Mouse (Mus musculus) intestine, embryonic 15.5 days (tissue): ENCODE measurements around the gene Hrnr. TPM values are rescaled to one million over a fixed set of nuclear protein-coding genes. Genes with fewer than 3 reads are reported as not detected.

Experiments
- ATAC-seq: fragments of 200-750 bp; cut with Nextera tagmentation; 2 replicates; pipeline ENCODE4 v1.8.0; 2017; ENCODE audit warnings: moderate TSS enrichment, moderate library complexity
- H3K27ac ChIP-seq: fragments of 300-500 bp; sonication (generic); 2 replicates; pipeline ENCODE4 v1.5.1; 2015; ENCODE audit warnings: mild to moderate bottlenecking, inconsistent platforms
- H3K27me3 ChIP-seq: fragments of 300-500 bp; sonication (generic); replicated peaks from 2 replicates; pipeline ENCODE4 v1.6.1; 2015; ENCODE audit warnings: inconsistent platforms
- H3K36me3 ChIP-seq: fragments of 300-500 bp; sonication (generic); 2 replicates; pipeline ENCODE4 v1.6.1; 2015; ENCODE audit warnings: inconsistent platforms
- H3K4me1 ChIP-seq: fragments of 300-500 bp; sonication (generic); replicated peaks from 2 replicates; pipeline ENCODE4 v1.6.1; 2015; ENCODE audit warnings: inconsistent platforms
- H3K4me2 ChIP-seq: fragments of 300-500 bp; sonication (generic); replicated peaks from 2 replicates; pipeline ENCODE4 v1.6.1; 2015; ENCODE audit warnings: mild to moderate bottlenecking, inconsistent platforms
- H3K4me3 ChIP-seq: fragments of 300-500 bp; sonication (generic); replicated peaks from 2 replicates; pipeline ENCODE4 v1.5.1; 2015; ENCODE audit warnings: inconsistent platforms
- H3K9ac ChIP-seq: fragments of 300-500 bp; sonication (generic); 2 replicates; pipeline ENCODE4 v1.6.1; 2015; ENCODE audit warnings: inconsistent platforms
- H3K9me3 ChIP-seq: fragments of 300-500 bp; sonication (generic); 2 replicates; pipeline ENCODE4 v1.6.1; 2016; ENCODE audit warnings: inconsistent platforms
- WGBS: fragments of 180-500 bp; shearing (Covaris S2); methylation state at CpG from one replicate; pipeline ENCODE4 v1.1.7; 2015; 5-methylcytosine and 5-hydroxymethylcytosine counted together
- polyA plus RNA-seq: library from polyadenylated mRNA; unstranded; fragments of >200 nt; fragmentation: Nextera tagmentation; extraction: Ambion mirVana; gene quantifications from 2 replicates; pipeline ENCODE4 v1.2.1, GENCODE M21; 2015

Hrnr gene
- polyA plus RNA-seq, 1 experiment from 2014 or later = not detected

- peak overlapping the region; percentile 36 for H3K27ac ChIP-seq
- no peak overlapping the region for H3K9ac ChIP-seq
- no peaks in the 10 kb centered on the region for H3K27me3 ChIP-seq
- peak; percentile 89 for ATAC-seq
- no peaks in the 10 kb centered on the region for H3K9me3 ChIP-seq
- no peaks in the 10 kb centered on the region for H3K4me1 ChIP-seq
- no peaks in the 10 kb centered on the region for H3K36me3 ChIP-seq
- no peak overlapping the region for H3K4me3 ChIP-seq
- H3K4me2 ChIP-seq = no peak overlapping the region
- WGBS = 49% methylated on average over 3 of the region's 3 CpGs
Observed at GRCm38 (mm10) chr3:93366966-93367575, 47.5 kb downstream of the Hrnr start.

GRCm38 (mm10) chr3:93368171-93368570 lies 48.6 kb downstream of the Hrnr start:
- peak; percentile 67 for ATAC-seq
- 50% methylated on average over 1 of the region's 1 CpGs for WGBS
- H3K4me2 ChIP-seq = no peak overlapping the region
- no peaks in the 10 kb centered on the region for H3K27me3 ChIP-seq
- no peaks in the 10 kb centered on the region for H3K4me1 ChIP-seq
- H3K9me3 ChIP-seq = no peaks in the 10 kb centered on the region
- peak overlapping the region; percentile 33; the same call in 1 of the 2 replicates for H3K27ac ChIP-seq
- H3K9ac ChIP-seq = no peak overlapping the region
- H3K36me3 ChIP-seq = no peaks in the 10 kb centered on the region
- no peak overlapping the region for H3K4me3 ChIP-seq

GRCm38 (mm10) chr3:93373416-93373815 lies 53.9 kb downstream of the Hrnr start:
- no peaks in the 10 kb centered on the region for H3K9me3 ChIP-seq
- WGBS = 75% methylated on average over 6 of the region's 6 CpGs
- H3K27ac ChIP-seq = no peak overlapping the region
- H3K27me3 ChIP-seq = no peaks in the 10 kb centered on the region
- H3K9ac ChIP-seq = no peak overlapping the region
- ATAC-seq = no peak
- no peaks in the 10 kb centered on the region for H3K4me1 ChIP-seq
- H3K4me2 ChIP-seq = no peak overlapping the region
- no peak overlapping the region for H3K4me3 ChIP-seq
- H3K36me3 ChIP-seq = no peaks in the 10 kb centered on the region

- Histone ChIP-seq H3K9ac (no peak overlapping the region), H3K36me3 (no peaks in the 10 kb centered on the region), H3K9me3 (no peaks in the 10 kb centered on the region), H3K27ac (no peak overlapping the region), H3K27me3 (no peaks in the 10 kb centered on the region), H3K4me1 (no peaks in the 10 kb centered on the region), H3K4me2 (no peak overlapping the region), H3K4me3 (no peak overlapping the region)
- no peak for ATAC-seq
- WGBS = 65% methylated on average over 1 of the region's 1 CpGs
Observed at GRCm38 (mm10) chr3:93375196-93375595, 55.6 kb downstream of the Hrnr start.

GRCm38 (mm10) chr3:93375601-93376000 lies 56.1 kb downstream of the Hrnr start:
- Histone ChIP-seq H3K9ac (no peak overlapping the region), H3K4me3 (no peak overlapping the region), H3K27ac (no peak overlapping the region), H3K4me2 (no peak overlapping the region), H3K4me1 (no peaks in the 10 kb centered on the region), H3K9me3 (no peaks in the 10 kb centered on the region), H3K36me3 (no peaks in the 10 kb centered on the region), H3K27me3 (no peaks in the 10 kb centered on the region)
- 82% methylated on average over 5 of the region's 5 CpGs for WGBS
- ATAC-seq = no peak

- Histone ChIP-seq H3K36me3 (no peaks in the 10 kb centered on the region), H3K4me2 (no peak overlapping the region), H3K27ac (no peak overlapping the region), H3K4me3 (no peak overlapping the region), H3K27me3 (no peaks in the 10 kb centered on the region), H3K9ac (no peak overlapping the region), H3K9me3 (no peaks in the 10 kb centered on the region), H3K4me1 (no peaks in the 10 kb centered on the region)
- 56% methylated on average over 4 of the region's 4 CpGs for WGBS
- no peak for ATAC-seq
Observed at GRCm38 (mm10) chr3:93378146-93378545, 58.6 kb downstream of the Hrnr start.

Other genes with a start within 250 kb of the Hrnr start
- not detected in 2 replicates for gene Crnn, start 175.0 kb upstream of the Hrnr start, polyA plus RNA-seq
- not detected in 2 replicates for gene Flg2, start 122.5 kb upstream of the Hrnr start, polyA plus RNA-seq
- gene Flg, start 46.2 kb upstream of the Hrnr start, polyA plus RNA-seq = not detected in 2 replicates
- not detected in 2 replicates for gene Rptn, start 74.0 kb downstream of the Hrnr start, polyA plus RNA-seq
- gene Tchh, start 122.6 kb downstream of the Hrnr start, polyA plus RNA-seq = 1.3 and 1.4 TPM in 2 replicates
- gene Tchhl1, start 149.0 kb downstream of the Hrnr start, polyA plus RNA-seq = not detected in 2 replicates
- 826 and 951 TPM in 2 replicates for gene S100a11, start 200.7 kb downstream of the Hrnr start, polyA plus RNA-seq
- 640 and 689 TPM in 2 replicates for gene S100a10, start 235.3 kb downstream of the Hrnr start, polyA plus RNA-seq